Mouse (Mus musculus) adrenal gland, postnatal 14 days (tissue): ENCODE data around the gene Dnajc13. TPM values are rescaled to one million over a fixed set of nuclear protein-coding genes. Genes with fewer than 3 reads are reported as not detected.

Experiments used
- DNase-seq: peaks from one replicate; pipeline ENCODE4 v3.0.0; 2021; ENCODE audit warnings: mixed read lengths
- total RNA-seq: library from RNA; stranded (reverse); gene quantifications from 2 replicates; pipeline ENCODE4 v1.2.3, GENCODE M21; 2021

The Dnajc13 gene
- total RNA-seq, 1 experiment from 2014 or later = 39.8 TPM

- no peak for DNase-seq
These were observed 8.1 kb downstream of the Dnajc13 start for GRCm38 (mm10) chr9:104254408-104255180.

- DNase-seq = no peak
These were observed 10.1 kb downstream of the Dnajc13 start for GRCm38 (mm10) chr9:104252637-104253036.

- DNase-seq = no peak
These were observed 11.0 kb downstream of the Dnajc13 start for GRCm38 (mm10) chr9:104251687-104252086.

- DNase-seq = no peak
These were observed 11.6 kb downstream of the Dnajc13 start for GRCm38 (mm10) chr9:104251111-104251510.

- DNase-seq = no peak
These were observed 15.3 kb downstream of the Dnajc13 start for GRCm38 (mm10) chr9:104247307-104247987.

- DNase-seq = no peak
These were observed 18.8 kb downstream of the Dnajc13 start for GRCm38 (mm10) chr9:104243799-104244466.

- no peak for DNase-seq
These were observed 22.6 kb downstream of the Dnajc13 start for GRCm38 (mm10) chr9:104240146-104240545.

- DNase-seq = no peak
These were observed 23.7 kb downstream of the Dnajc13 start for GRCm38 (mm10) chr9:104239076-104239475.

- DNase-seq = no peak
These were observed 26.3 kb downstream of the Dnajc13 start for GRCm38 (mm10) chr9:104236256-104236930.

GRCm38 (mm10) chr9:104235751-104236150 lies 27.0 kb downstream of the Dnajc13 start:
- DNase-seq = peak; percentile 60

GRCm38 (mm10) chr9:104233815-104234214 lies 28.9 kb downstream of the Dnajc13 start:
- no peak for DNase-seq

- DNase-seq = no peak
These were observed 29.7 kb downstream of the Dnajc13 start for GRCm38 (mm10) chr9:104233060-104233459.

- DNase-seq = peak; percentile 47
These were observed 30.7 kb downstream of the Dnajc13 start for GRCm38 (mm10) chr9:104232004-104232403.

GRCm38 (mm10) chr9:104211402-104211801 lies 51.3 kb downstream of the Dnajc13 start:
- DNase-seq = no peak

GRCm38 (mm10) chr9:104203851-104204250 lies 58.9 kb downstream of the Dnajc13 start:
- DNase-seq = peak; percentile 63

- DNase-seq = no peak
These were observed 68.2 kb downstream of the Dnajc13 start for GRCm38 (mm10) chr9:104194528-104194927.

- no peak for DNase-seq
These were observed 68.8 kb downstream of the Dnajc13 start for GRCm38 (mm10) chr9:104193900-104194299.

GRCm38 (mm10) chr9:104193327-104193726 lies 69.4 kb downstream of the Dnajc13 start:
- no peak for DNase-seq

- no peak for DNase-seq
These were observed 70.2 kb downstream of the Dnajc13 start for GRCm38 (mm10) chr9:104192513-104192912.

- DNase-seq = no peak
These were observed 73.1 kb downstream of the Dnajc13 start for GRCm38 (mm10) chr9:104189657-104190056.

GRCm38 (mm10) chr9:104188704-104189103 lies 74.0 kb downstream of the Dnajc13 start:
- peak; percentile 22 for DNase-seq

GRCm38 (mm10) chr9:104187028-104187427 lies 75.7 kb downstream of the Dnajc13 start:
- DNase-seq = no peak
